Mouse (Mus musculus): Measurements from ENCODE around the gene Lhfp.
"Not testable (repeated sequence)": the region's sequence is repeated elsewhere in the genome, so short reads cannot be mapped to it uniquely, and the experiment has no call there.

The Lhfp gene

GRCm38 (mm10) chr3:53253223-53253832, 212.0 kb downstream of the Lhfp start:
- intact Hi-C loops (cut with DNase I) = no loop called here

- intact Hi-C loops (cut with DNase I) = no loop called here
These were observed 217.4 kb downstream of the Lhfp start for GRCm38 (mm10) chr3:53258657-53259158.

GRCm38 (mm10) chr3:53266116-53266515, 224.8 kb downstream of the Lhfp start:
- intact Hi-C loops (cut with DNase I) = no loop called here

GRCm38 (mm10) chr3:53267046-53267445, 225.7 kb downstream of the Lhfp start:
- intact Hi-C loops (cut with DNase I) = no loop called here

GRCm38 (mm10) chr3:53273220-53273619, 231.9 kb downstream of the Lhfp start:
- intact Hi-C loops (cut with DNase I) = no loop called here

GRCm38 (mm10) chr3:53277993-53278392, 236.7 kb downstream of the Lhfp start:
- intact Hi-C loops (cut with DNase I) = no loop called here

- intact Hi-C loops (cut with DNase I) = not testable (repeated sequence)
These were observed 240.7 kb downstream of the Lhfp start for GRCm38 (mm10) chr3:53282005-53282404.

- intact Hi-C loops (cut with DNase I) = no loop called here
These were observed 242.7 kb downstream of the Lhfp start for GRCm38 (mm10) chr3:53284023-53284422.

GRCm38 (mm10) chr3:53284471-53285177, 243.3 kb downstream of the Lhfp start:
- intact Hi-C loops (cut with DNase I) = no loop called here

GRCm38 (mm10) chr3:53288662-53289061, 247.3 kb downstream of the Lhfp start:
- intact Hi-C loops (cut with DNase I) = no loop called here

GRCm38 (mm10) chr3:53289589-53290219, 248.4 kb downstream of the Lhfp start:
- intact Hi-C loops (cut with DNase I) = no loop called here

- intact Hi-C loops (cut with DNase I) = no loop called here
These were observed 249.9 kb downstream of the Lhfp start for GRCm38 (mm10) chr3:53291185-53291584.

GRCm38 (mm10) chr3:53291945-53292344, 250.6 kb downstream of the Lhfp start:
- intact Hi-C loops (cut with DNase I) = no loop called here

- intact Hi-C loops (cut with DNase I) = no loop called here
These were observed 251.1 kb downstream of the Lhfp start for GRCm38 (mm10) chr3:53292474-53292873.

- intact Hi-C loops (cut with DNase I) = no loop called here
These were observed 251.7 kb downstream of the Lhfp start for GRCm38 (mm10) chr3:53292979-53293378.

GRCm38 (mm10) chr3:53293901-53294433, 252.6 kb downstream of the Lhfp start:
- intact Hi-C loops (cut with DNase I) = no loop called here

- intact Hi-C loops (cut with DNase I) = no loop called here
These were observed 253.5 kb downstream of the Lhfp start for GRCm38 (mm10) chr3:53294855-53295254.

GRCm38 (mm10) chr3:53301866-53302265, 260.5 kb downstream of the Lhfp start:
- intact Hi-C loops (cut with DNase I) = loop anchor here (10.0 kb wide), 1 partner anchor 277 kb away; no protein-coding TSS in a partner anchor

- intact Hi-C loops (cut with DNase I) = loop anchor here (10.0 kb wide), 1 partner anchor 280 kb away; no protein-coding TSS in a partner anchor
These were observed 263.0 kb downstream of the Lhfp start for GRCm38 (mm10) chr3:53304123-53304900.

GRCm38 (mm10) chr3:53305860-53306259, 264.5 kb downstream of the Lhfp start:
- intact Hi-C loops (cut with DNase I) = loop anchor here (10.0 kb wide), 1 partner anchor 281 kb away; no protein-coding TSS in a partner anchor

- intact Hi-C loops (cut with DNase I) = loop anchor here (10.0 kb wide), 1 partner anchor 284 kb away; no protein-coding TSS in a partner anchor
These were observed 267.3 kb downstream of the Lhfp start for GRCm38 (mm10) chr3:53308649-53309048.

Measured in adrenal gland (tissue).